Mouse (Mus musculus) forebrain, embryonic 14.5 days (tissue): Measurements from ENCODE around the gene D10Wsu102e. TPM values are rescaled to one million over a fixed set of nuclear protein-coding genes. Genes with fewer than 3 reads are reported as not detected.
"Not testable (repeated sequence)": the region's sequence is repeated elsewhere in the genome, so short reads cannot be mapped to it uniquely, and the experiment has no call there.

ENCODE experiments used
- ATAC-seq: fragments of 200-750 bp; cut with Nextera tagmentation; 2 replicates; pipeline ENCODE4 v1.8.0; 2017; ENCODE audit warnings: mild to moderate bottlenecking, moderate library complexity
- DNase-seq: peaks from one replicate; pipeline ENCODE4 v3.0.0-alpha.2; 2015; ENCODE audit warnings: low spot score
- H3K27ac ChIP-seq: fragments of 300-500 bp; sonication (generic); 2 replicates; pipeline ENCODE4 v1.5.1; 2014; ENCODE audit warnings: low read depth, mild to moderate bottlenecking, control low read depth, low read length, moderate library complexity
- H3K27me3 ChIP-seq: fragments of 300-500 bp; sonication (generic); replicated peaks from 2 replicates; pipeline ENCODE4 v1.6.1; 2014; ENCODE audit warnings: low read length, control low read depth, mixed read lengths; ENCODE audit not compliant: control insufficient read depth, insufficient read depth
- H3K36me3 ChIP-seq: fragments of 300-500 bp; sonication (generic); 2 replicates; pipeline ENCODE4 v1.6.1; 2014; ENCODE audit warnings: low read length, control low read depth; ENCODE audit not compliant: control insufficient read depth, insufficient read depth
- H3K4me1 ChIP-seq: fragments of 300-500 bp; sonication (generic); 2 replicates; pipeline ENCODE4 v1.6.1; 2014; ENCODE audit warnings: antibody characterized with exemption, low read length, control low read depth; ENCODE audit not compliant: control insufficient read depth, insufficient read depth
- H3K4me2 ChIP-seq: fragments of 300-500 bp; sonication (generic); 2 replicates; pipeline ENCODE4 v1.6.1; 2014; ENCODE audit warnings: mild to moderate bottlenecking, control low read depth, low read length
- H3K4me3 ChIP-seq: fragments of 300-500 bp; sonication (generic); 2 replicates; pipeline ENCODE4 v1.5.1; 2014; ENCODE audit warnings: low read depth, low read length, control low read depth
- H3K9ac ChIP-seq: fragments of 300-500 bp; sonication (generic); 2 replicates; pipeline ENCODE4 v1.6.1; 2014; ENCODE audit warnings: mild to moderate bottlenecking, low read length, control low read depth, moderate library complexity
- H3K9me3 ChIP-seq: fragments of 300-500 bp; sonication (generic); replicated peaks from 2 replicates; pipeline ENCODE4 v1.6.1; 2016; ENCODE audit warnings: low read length, control low read depth, mixed read lengths; ENCODE audit not compliant: control insufficient read depth
- WGBS: fragments of 180-500 bp; shearing (Covaris S2); extraction: QIAGEN DNeasy Blood & Tissue Kit; methylation state at CpG from one replicate; pipeline ENCODE4 v1.1.7; 2014; 5-methylcytosine and 5-hydroxymethylcytosine counted together
- polyA plus RNA-seq: library from polyadenylated mRNA; unstranded; fragments of >200 nt; fragmentation: Nextera tagmentation; extraction: Ambion mirVana; gene quantifications from 2 replicates; pipeline ENCODE4 v1.2.1, GENCODE M21; 2014

The D10Wsu102e gene
- polyA plus RNA-seq, 1 experiment from 2014 or later, result 0.74 TPM

GRCm38 (mm10) chr10:83374045-83374656 is 14.1 kb downstream of the D10Wsu102e start:
- H3K36me3 ChIP-seq, result peaks cover 49% of the 10 kb centered on the region

GRCm38 (mm10) chr10:83375458-83375857 is 15.4 kb downstream of the D10Wsu102e start:
- H3K36me3 ChIP-seq, result peaks cover 42% of the 10 kb centered on the region
- not testable (repeated sequence) for H3K9ac ChIP-seq, ATAC-seq, H3K27me3 ChIP-seq, DNase-seq, H3K4me2 ChIP-seq, H3K4me1 ChIP-seq, H3K27ac ChIP-seq, H3K9me3 ChIP-seq, H3K4me3 ChIP-seq
- WGBS, result 97% methylated on average over 5 of the region's 5 CpGs

More at GRCm38 (mm10) chr10:83374045-83374656, 14.1 kb downstream of the D10Wsu102e start:
- Histone ChIP-seq H3K4me2 (no peak overlapping the region), H3K4me3 (no peak overlapping the region), H3K9ac (no peak overlapping the region), H3K27ac (no peak overlapping the region), H3K4me1 (no peaks in the 10 kb centered on the region), H3K27me3 (no peaks in the 10 kb centered on the region), H3K9me3 (no peaks in the 10 kb centered on the region)
- 93% methylated on average over 3 of the region's 3 CpGs for WGBS
- DNase-seq, result no peak
- ATAC-seq, result no peak

GRCm38 (mm10) chr10:83376911-83377682 is 17.1 kb downstream of the D10Wsu102e start:
- WGBS, result 82% methylated on average over 8 of the region's 8 CpGs

GRCm38 (mm10) chr10:83378083-83378833 is 18.2 kb downstream of the D10Wsu102e start:
- Histone ChIP-seq H3K27ac (no peak overlapping the region), H3K36me3 (peaks cover 18% of the 10 kb centered on the region), H3K9me3 (no peaks in the 10 kb centered on the region), H3K4me1 (no peaks in the 10 kb centered on the region), H3K27me3 (no peaks in the 10 kb centered on the region), H3K4me3 (no peak overlapping the region), H3K9ac (no peak overlapping the region), H3K4me2 (no peak overlapping the region)
- WGBS, result 80% methylated on average over 9 of the region's 9 CpGs
- DNase-seq (peak; percentile 20), ATAC-seq (no peak)

More at GRCm38 (mm10) chr10:83376911-83377682, 17.1 kb downstream of the D10Wsu102e start:
- Histone ChIP-seq H3K4me2 (no peak overlapping the region), H3K9ac (no peak overlapping the region), H3K4me1 (no peaks in the 10 kb centered on the region), H3K27me3 (no peaks in the 10 kb centered on the region), H3K36me3 (peaks cover 25% of the 10 kb centered on the region), H3K27ac (no peak overlapping the region), H3K9me3 (no peaks in the 10 kb centered on the region), H3K4me3 (no peak overlapping the region)
- DNase-seq (no peak), ATAC-seq (no peak)

GRCm38 (mm10) chr10:83380501-83380900 is 20.5 kb downstream of the D10Wsu102e start:
- Histone ChIP-seq H3K4me3 (no peak overlapping the region), H3K36me3 (peaks cover 9% of the 10 kb centered on the region; the same call in 1 of the 2 replicates), H3K27ac (no peak overlapping the region), H3K4me1 (no peaks in the 10 kb centered on the region), H3K9me3 (no peaks in the 10 kb centered on the region), H3K4me2 (no peak overlapping the region), H3K9ac (no peak overlapping the region), H3K27me3 (no peaks in the 10 kb centered on the region)
- 90% methylated on average over 2 of the region's 2 CpGs for WGBS
- no peak for DNase-seq
- no peak for ATAC-seq

GRCm38 (mm10) chr10:83382528-83382927 is 22.5 kb downstream of the D10Wsu102e start:
- WGBS, result 88% methylated on average over 4 of the region's 4 CpGs
- DNase-seq (no peak), ATAC-seq (no peak)
- no peak overlapping the region for H3K4me2 ChIP-seq
- no peak overlapping the region for H3K9ac ChIP-seq
- H3K4me1 ChIP-seq, result no peaks in the 10 kb centered on the region
- no peaks in the 10 kb centered on the region for H3K9me3 ChIP-seq
- peaks cover 9% of the 10 kb centered on the region; the same call in 1 of the 2 replicates for H3K36me3 ChIP-seq
- no peak overlapping the region for H3K27ac ChIP-seq
- no peak overlapping the region for H3K4me3 ChIP-seq
- H3K27me3 ChIP-seq, result no peaks in the 10 kb centered on the region

- WGBS, result 85% methylated on average over 2 of the region's 2 CpGs
- H3K36me3 ChIP-seq, result peaks cover 9% of the 10 kb centered on the region; the same call in 1 of the 2 replicates
- H3K4me2 ChIP-seq, result no peak overlapping the region
- H3K4me3 ChIP-seq, result no peak overlapping the region
- no peaks in the 10 kb centered on the region for H3K4me1 ChIP-seq
- ATAC-seq (no peak), DNase-seq (no peak)
- H3K9me3 ChIP-seq, result no peaks in the 10 kb centered on the region
- no peak overlapping the region for H3K9ac ChIP-seq
- no peak overlapping the region for H3K27ac ChIP-seq
- no peaks in the 10 kb centered on the region for H3K27me3 ChIP-seq
Observed at GRCm38 (mm10) chr10:83382988-83383387, 23.0 kb downstream of the D10Wsu102e start.

- 88% methylated on average over 13 of the region's 13 CpGs for WGBS
- no peak overlapping the region for H3K4me2 ChIP-seq
Observed at GRCm38 (mm10) chr10:83383863-83384262, 23.8 kb downstream of the D10Wsu102e start.

More at GRCm38 (mm10) chr10:83383863-83384262, 23.8 kb downstream of the D10Wsu102e start:
- Histone ChIP-seq H3K4me3 (no peak overlapping the region), H3K9ac (no peak overlapping the region), H3K9me3 (no peaks in the 10 kb centered on the region), H3K4me1 (no peaks in the 10 kb centered on the region), H3K36me3 (peaks cover 9% of the 10 kb centered on the region; the same call in 1 of the 2 replicates), H3K27ac (no peak overlapping the region), H3K27me3 (no peaks in the 10 kb centered on the region)
- DNase-seq, result no peak
- ATAC-seq, result no peak
